Mouse (Mus musculus) embryonic fibroblast, embryonic 13.5 days (primary cell): ENCODE results near the gene Rgs17.
A peak's percentile ranks its signal among the peaks of the same experiment; 100 is the strongest.

Experiments
- CTCF ChIP-seq: IDR thresholded peaks from 2 replicates; pipeline ENCODE4 v1.5.1; 2011; ENCODE audit warnings: mild to moderate bottlenecking, control low read depth, low read length, moderate library complexity, borderline replicate concordance; ENCODE audit not compliant: insufficient read depth
- POLR2A ChIP-seq: IDR thresholded peaks from 2 replicates; pipeline ENCODE4 v1.6.1; 2011; ENCODE audit warnings: low read depth, mild to moderate bottlenecking, control low read depth, low read length, moderate library complexity

DNA sequence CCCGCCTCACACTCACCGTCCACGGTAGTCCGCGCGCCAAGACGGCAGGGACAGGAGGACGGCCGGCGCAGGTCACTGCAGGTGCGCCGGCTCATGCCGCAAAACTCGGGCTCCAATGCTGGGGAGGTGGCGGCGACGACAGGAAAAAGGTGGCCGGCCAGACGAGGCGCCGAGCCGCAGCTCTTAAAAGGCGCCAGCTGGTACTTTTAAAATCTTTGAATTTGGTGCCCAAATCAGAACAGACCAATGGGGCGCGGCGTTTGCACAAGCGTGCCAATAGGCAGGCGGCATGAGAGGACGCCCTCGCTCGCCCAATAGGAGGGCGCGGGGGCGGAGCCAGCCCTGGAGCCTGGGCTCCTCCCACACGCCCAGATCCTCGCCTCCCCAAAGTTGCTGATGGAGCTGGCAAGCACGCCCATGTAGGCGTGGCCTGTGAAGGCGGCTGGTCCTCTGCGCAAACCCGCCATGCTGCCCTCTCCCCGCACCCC, 116.9 kb downstream of the Rgs17 start, which contains the start of gene Fbxo5:
- TF ChIP-seq POLR2A (peak; percentile 71), CTCF (no peak)
